Comparison of ENCODE assay signal across 9 mouse cellular contexts in genomic region chr14:100753951-100754350, GRCm38 (mm10).
DNase-seq lines count a peak whose midpoint lies in the region; ATAC-seq and TF ChIP-seq lines count a peak whose summit lies in the region.
"Had no signal": no experiment of that assay in that cellular context is flagged by ENCODE, and none has a peak within 500 bp of the region (broad histone marks: within the 10 kb centered on the region; RNA-seq: fewer than 3 reads in every experiment).

No protein-coding gene starts in this region.

- no peak overlapping the region for H3K9ac ChIP-seq in kidney, embryonic 16.5 days (replicated peaks; ENCODE audit: low read length)
- H3K9ac ChIP-seq: neural tube, embryonic 12.5 days had no signal

- in situ Hi-C loops in Patski (cut with MboI; ENCODE audit: low pct_unique_long_range_greater_than_20kb), result no loop called here

- H3K27ac ChIP-seq in kidney, embryonic 16.5 days (ENCODE audit: low read length), result no peak overlapping the region
- H3K27ac ChIP-seq in limb, embryonic 10.5 days, result no peak overlapping the region
- H3K27ac ChIP-seq: neural tube, embryonic 12.5 days had no signal

- no peaks in the 10 kb centered on the region for H3K9me3 ChIP-seq in kidney, embryonic 16.5 days (ENCODE audit: low read length)
- no peaks in the 10 kb centered on the region for H3K9me3 ChIP-seq in limb, embryonic 10.5 days (replicated peaks)
- H3K9me3 ChIP-seq: neural tube, embryonic 12.5 days had no signal

- 43% methylated on average over 2 of the region's 2 CpGs for WGBS in kidney, embryonic 16.5 days
- 42% methylated on average over 2 of the region's 2 CpGs for WGBS in limb, embryonic 10.5 days

- CTCF ChIA-PET in Patski (lab: Charles Lee), result interaction anchor here (1.3 kb wide), 1 partner anchor 140 kb away, joined by 4 read pairs; no protein-coding TSS in a partner anchor

- no peaks in the 10 kb centered on the region for H3K27me3 ChIP-seq in kidney, embryonic 16.5 days (ENCODE audit: insufficient read depth, low read length)
- H3K27me3 ChIP-seq in Patski, result no peaks in the 10 kb centered on the region
- H3K27me3 ChIP-seq in limb, embryonic 10.5 days (ENCODE audit: low read depth, poor library complexity, severe bottlenecking), result no peaks in the 10 kb centered on the region
- H3K27me3 ChIP-seq: neural tube, embryonic 12.5 days had no signal

- H3K36me3 ChIP-seq in kidney, embryonic 16.5 days (ENCODE audit: insufficient read depth, low read length), result no peaks in the 10 kb centered on the region
- no peaks in the 10 kb centered on the region for H3K36me3 ChIP-seq in limb, embryonic 10.5 days
- H3K36me3 ChIP-seq: neural tube, embryonic 12.5 days had no signal

- peak; percentile 11 for DNase-seq in kidney, adult 18-20 months
- DNase-seq in B cell, adult 2 months, result peak; percentile 1 to 2
- DNase-seq in Patski (ENCODE audit: low read depth, low spot score), result no peak
- DNase-seq in limb, embryonic 10.5 days (ENCODE audit: low spot score), result peak; percentile 69
- DNase-seq in cerebellum, postnatal 36 days, result no peak
- DNase-seq in cerebellum, adult 11 months, result no peak

- TF ChIP-seq CTCF in Patski (IDR thresholded peaks at IDR 0.05), result peak; percentile 61

- POLR2A ChIA-PET in Patski (lab: Charles Lee), result interaction anchor here (0.6 kb wide), 1 partner anchor 160 kb away, joined by 4 read pairs; no protein-coding TSS in a partner anchor

- ATAC-seq in kidney, embryonic 16.5 days (ENCODE audit: low FRiP score, low TSS enrichment), result no peak
- ATAC-seq in Patski, result no peak
- ATAC-seq in megakaryocyte, adult 5-6 weeks (ENCODE audit: poor library complexity, severe bottlenecking), result no peak

- no peak overlapping the region for H3K4me2 ChIP-seq in kidney, embryonic 16.5 days (replicated peaks; ENCODE audit: low read depth, low read length)
- H3K4me2 ChIP-seq: neural tube, embryonic 12.5 days had no signal

- no peak overlapping the region for H3K4me3 ChIP-seq in kidney, embryonic 16.5 days (ENCODE audit: low read length)
- no peak overlapping the region for H3K4me3 ChIP-seq in limb, embryonic 10.5 days
- H3K4me3 ChIP-seq: neural tube, embryonic 12.5 days had no signal

- H3K4me1 ChIP-seq in kidney, embryonic 16.5 days (ENCODE audit: insufficient read depth, low read length), result peaks cover 12% of the 10 kb centered on the region; the same call in 1 of the 2 replicates
- peaks cover 25% of the 10 kb centered on the region for H3K4me1 ChIP-seq in limb, embryonic 10.5 days

Comparison
In these comparisons a context has a peak if more than half of its experiments do, and no peak if none do; other contexts are left out.
1. DNase-seq: peak in kidney, adult 18-20 months (single experiment), B cell, adult 2 months (2 of 2) and limb, embryonic 10.5 days (single experiment); none in Patski (single experiment), cerebellum, postnatal 36 days (0 of 2) and cerebellum, adult 11 months (single experiment).